Mouse (Mus musculus) myocyte (in vitro differentiated cells): ENCODE results near the gene Myh7. TPM values are rescaled to one million over a fixed set of nuclear protein-coding genes. Genes with fewer than 3 reads are reported as not detected.
A peak's percentile ranks its signal among the peaks of the same experiment; 100 is the strongest.

ENCODE experiments used
- H3K27me3 ChIP-seq: one replicate; pipeline ENCODE4 v1.6.1; 2011; ENCODE audit not compliant: control insufficient read depth, insufficient read depth, insufficient read length
- H3K36me3 ChIP-seq: one replicate; pipeline ENCODE4 v1.6.1; 2011; ENCODE audit not compliant: control insufficient read depth, insufficient read depth
- H3K4me2 ChIP-seq: one replicate; pipeline ENCODE4 v1.6.1; 2011; ENCODE audit warnings: low read depth, control low read depth
- H3K4me3 ChIP-seq: one replicate; pipeline ENCODE4 v1.5.1; 2011; ENCODE audit warnings: mild to moderate bottlenecking, control low read depth, moderate library complexity
- H3K79me2 ChIP-seq: one replicate; pipeline ENCODE4 v1.6.1; 2011; ENCODE audit not compliant: control insufficient read depth, insufficient read depth
- H3ac ChIP-seq: one replicate; pipeline ENCODE4 v1.6.1; 2011; ENCODE audit not compliant: control insufficient read depth, insufficient read length
- CEBPB ChIP-seq: IDR thresholded peaks from 2 replicates; pipeline ENCODE4 v1.6.1; 2011; ENCODE audit warnings: mild to moderate bottlenecking, moderate library complexity; ENCODE audit not compliant: poor library complexity, insufficient read depth, severe bottlenecking
- E2F4 ChIP-seq: IDR thresholded peaks from one replicate; pipeline ENCODE4 v1.6.1; 2011; ENCODE audit warnings: mild to moderate bottlenecking, control low read depth, moderate library complexity; ENCODE audit not compliant: insufficient read depth
- MAX ChIP-seq: IDR thresholded peaks from one replicate; pipeline ENCODE4 v1.6.1; 2011; ENCODE audit warnings: low read depth, mild to moderate bottlenecking, control low read depth
- MYOD1 ChIP-seq, 3 experiments: IDR thresholded peaks; one replicate each; pipeline ENCODE4 v1.6.1; 2011; ENCODE audit warnings: control low read depth in 2 of 3, low read depth in 2 of 3, mild to moderate bottlenecking in 2 of 3, moderate library complexity in 1 of 3; ENCODE audit not compliant: insufficient read length in 2 of 3, control insufficient read depth in 1 of 3
- MYOG ChIP-seq, 3 experiments: IDR thresholded peaks; one replicate each; pipeline ENCODE4 v1.6.1; 2011; ENCODE audit warnings: control low read depth in 2 of 3, low read depth in 2 of 3, mild to moderate bottlenecking in 2 of 3; ENCODE audit not compliant: insufficient read length in 2 of 3, control insufficient read depth in 1 of 3, insufficient read depth in 1 of 3
- POLR2A ChIP-seq: IDR thresholded peaks from one replicate; pipeline ENCODE4 v1.6.1; 2011; ENCODE audit warnings: low read depth, mild to moderate bottlenecking, control low read depth, moderate library complexity; ENCODE audit not compliant: insufficient read length
- POLR2AphosphoS2 ChIP-seq: IDR thresholded peaks from one replicate; pipeline ENCODE4 v1.6.1; 2011; ENCODE audit warnings: low read depth, control low read depth; ENCODE audit not compliant: insufficient read length
- REST ChIP-seq: IDR thresholded peaks from one replicate; pipeline ENCODE4 v1.6.1; 2011; ENCODE audit warnings: mild to moderate bottlenecking, control low read depth, moderate library complexity; ENCODE audit not compliant: insufficient read depth, insufficient read length
- SRF ChIP-seq: IDR thresholded peaks from one replicate; pipeline ENCODE4 v1.6.1; 2011; ENCODE audit warnings: low read depth; ENCODE audit not compliant: control insufficient read depth, insufficient read length
- TCF12 ChIP-seq: IDR thresholded peaks from one replicate; pipeline ENCODE4 v1.6.1; 2011; ENCODE audit warnings: mild to moderate bottlenecking, control low read depth; ENCODE audit not compliant: poor library complexity, insufficient read depth, severe bottlenecking
- TCF3 ChIP-seq: IDR thresholded peaks from one replicate; pipeline ENCODE4 v1.6.1; 2011; ENCODE audit warnings: low read depth, control low read depth; ENCODE audit not compliant: insufficient read length
- USF1 ChIP-seq: IDR thresholded peaks from one replicate; pipeline ENCODE4 v1.6.1; 2011; ENCODE audit warnings: low read depth, mild to moderate bottlenecking, control low read depth, moderate library complexity
- polyA plus RNA-seq: library from polyadenylated mRNA; unstranded; fragments of >200 nt; fragmentation: generic; extraction: Trizol; gene quantifications from one replicate; pipeline ENCODE4 v1.2.1, GENCODE M21; 2012; ENCODE audit warnings: missing spikeins

The Myh7 gene
- polyA plus RNA-seq, 1 experiment: 56.5 TPM

DNA sequence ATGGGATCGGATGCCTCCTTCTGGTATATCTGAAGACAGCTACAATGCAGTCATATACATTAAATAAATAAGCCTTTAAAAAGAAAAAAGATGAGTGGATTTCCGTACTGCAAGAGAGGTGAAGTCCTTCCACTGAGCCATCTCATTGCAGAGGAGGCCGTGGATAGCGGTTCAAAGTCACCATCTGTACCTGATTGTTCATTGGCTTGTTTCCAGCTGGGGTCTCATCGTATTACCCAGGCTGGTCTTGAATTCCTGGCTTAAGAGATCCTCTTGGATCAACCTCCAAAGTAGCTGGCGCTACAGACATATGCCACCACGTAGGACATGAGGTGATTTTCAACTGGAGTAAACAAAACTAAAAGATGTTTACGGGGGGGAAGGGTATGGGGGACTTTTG, 11.5 kb upstream of the Myh7 start:
- Histone ChIP-seq H3K27me3 (no peaks in the 10 kb centered on the region), H3K36me3 (no peaks in the 10 kb centered on the region), H3K4me3 (no peak overlapping the region), H3ac (no peak overlapping the region), H3K4me2 (no peak overlapping the region), H3K79me2 (no peaks in the 10 kb centered on the region)
- TF ChIP-seq POLR2AphosphoS2: no peak
- TF ChIP-seq POLR2A: no peak
- no peak for TF ChIP-seq CEBPB
- TF ChIP-seq TCF3: no peak
- TF ChIP-seq MYOG (IDR thresholded peaks at IDR 0.05; ENCODE audit: control insufficient read depth in 1 of 3, insufficient read depth in 1 of 3, insufficient read length in 2 of 3, low read depth in 2 of 3): no peak
- TF ChIP-seq MAX: no peak
- TF ChIP-seq REST: no peak
- no peak for TF ChIP-seq TCF12
- no peak for TF ChIP-seq USF1
- TF ChIP-seq SRF: no peak

DNA sequence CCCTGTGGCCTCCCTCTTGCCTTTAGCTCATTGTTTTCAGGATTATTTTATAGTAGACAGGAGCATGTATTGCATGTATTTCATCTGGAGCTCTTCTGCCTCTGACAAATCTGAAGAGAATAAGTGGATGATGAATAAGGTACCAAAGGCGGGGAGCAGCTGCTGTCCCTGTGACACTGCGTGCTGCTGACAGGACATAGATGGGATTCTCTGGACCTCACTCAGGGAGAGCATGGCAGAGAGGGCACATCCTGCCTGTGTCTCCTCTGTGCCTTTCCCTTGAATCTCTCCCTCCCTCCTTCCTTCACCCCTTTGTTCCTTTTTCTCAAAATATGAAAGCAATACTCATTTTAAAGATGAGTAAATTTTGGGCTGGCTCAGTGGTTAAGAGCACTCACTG, 11.1 kb upstream of the Myh7 start:
- TF ChIP-seq TCF12 (peak; percentile 32), SRF (no peak), TCF3 (no peak), E2F4 (no peak), MYOD1 (IDR thresholded peaks at IDR 0.05; ENCODE audit: control insufficient read depth in 1 of 3, insufficient read length in 2 of 3, low read depth in 2 of 3) (peak; percentile 40 to 84 (median 45)), MAX (no peak), POLR2AphosphoS2 (peak; percentile 29), USF1 (no peak), MYOG (IDR thresholded peaks at IDR 0.05; ENCODE audit: control insufficient read depth in 1 of 3, insufficient read depth in 1 of 3, insufficient read length in 2 of 3, low read depth in 2 of 3) (peak in 2 of 3 experiments; percentile 80 to 91), POLR2A (peak; percentile 51)
- no peaks in the 10 kb centered on the region for H3K79me2 ChIP-seq
- no peaks in the 10 kb centered on the region for H3K27me3 ChIP-seq
- H3K4me3 ChIP-seq: no peak overlapping the region
- H3K36me3 ChIP-seq: no peaks in the 10 kb centered on the region
- no peak overlapping the region for H3ac ChIP-seq
- no peak overlapping the region for H3K4me2 ChIP-seq

DNA sequence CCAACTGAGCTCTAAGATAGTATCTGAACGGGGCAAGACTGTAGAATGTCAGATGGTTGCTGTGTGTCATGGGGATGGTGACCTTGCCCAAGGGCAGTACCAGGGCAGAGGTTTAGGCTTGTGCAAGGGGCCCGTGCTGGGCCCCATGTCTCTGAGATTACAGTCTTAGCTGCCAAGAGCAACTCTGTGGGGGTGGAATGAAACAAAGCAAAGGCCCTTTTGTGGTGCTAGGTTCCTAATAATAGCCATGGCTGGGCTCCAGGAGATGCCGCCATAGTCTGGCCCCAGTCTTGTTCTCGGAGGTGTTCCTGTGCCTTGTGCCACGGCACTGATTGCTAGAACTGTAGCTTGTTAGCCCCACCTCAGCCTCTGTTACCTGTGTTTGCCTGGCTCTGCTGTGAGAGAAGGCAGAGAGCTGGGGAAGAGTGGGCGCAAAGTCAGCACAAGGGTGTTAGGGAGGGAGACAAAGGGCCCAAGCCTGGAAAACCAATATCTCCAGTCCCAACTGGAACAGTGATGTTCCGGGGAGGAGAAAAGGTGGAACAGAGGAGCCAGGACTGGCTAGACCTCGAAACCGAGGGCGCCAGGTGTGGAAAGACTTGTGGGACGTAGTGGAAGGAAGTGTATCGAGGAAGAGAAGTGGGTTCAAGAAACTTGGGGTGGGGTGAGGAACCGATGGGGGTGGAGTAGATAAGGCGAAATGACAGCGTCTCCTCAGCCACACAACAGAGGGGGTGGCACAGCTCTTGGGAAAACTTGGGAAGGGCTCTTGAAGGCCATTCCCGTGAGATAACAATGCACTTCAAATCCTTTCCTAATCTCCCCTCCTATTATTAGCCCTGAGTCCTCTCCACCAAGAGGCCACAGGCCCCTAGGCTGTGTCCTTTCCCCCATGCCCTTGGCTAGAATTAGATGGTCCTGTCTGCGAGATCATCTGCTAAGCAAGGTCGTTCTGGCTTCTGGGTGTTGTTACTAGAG, 9.7 kb upstream of the Myh7 start:
- H3K4me3 ChIP-seq: no peak overlapping the region
- no peak overlapping the region for H3ac ChIP-seq
- no peaks in the 10 kb centered on the region for H3K36me3 ChIP-seq
- TF ChIP-seq POLR2A: no peak
- no peak for TF ChIP-seq MYOG (IDR thresholded peaks at IDR 0.05; ENCODE audit: control insufficient read depth in 1 of 3, insufficient read depth in 1 of 3, insufficient read length in 2 of 3, low read depth in 2 of 3)
- no peak for TF ChIP-seq USF1
- TF ChIP-seq MAX: no peak
- no peak for TF ChIP-seq TCF12
- no peak for TF ChIP-seq REST
- H3K27me3 ChIP-seq: no peaks in the 10 kb centered on the region
- no peaks in the 10 kb centered on the region for H3K79me2 ChIP-seq
- H3K4me2 ChIP-seq: peak overlapping the region; percentile 30

DNA sequence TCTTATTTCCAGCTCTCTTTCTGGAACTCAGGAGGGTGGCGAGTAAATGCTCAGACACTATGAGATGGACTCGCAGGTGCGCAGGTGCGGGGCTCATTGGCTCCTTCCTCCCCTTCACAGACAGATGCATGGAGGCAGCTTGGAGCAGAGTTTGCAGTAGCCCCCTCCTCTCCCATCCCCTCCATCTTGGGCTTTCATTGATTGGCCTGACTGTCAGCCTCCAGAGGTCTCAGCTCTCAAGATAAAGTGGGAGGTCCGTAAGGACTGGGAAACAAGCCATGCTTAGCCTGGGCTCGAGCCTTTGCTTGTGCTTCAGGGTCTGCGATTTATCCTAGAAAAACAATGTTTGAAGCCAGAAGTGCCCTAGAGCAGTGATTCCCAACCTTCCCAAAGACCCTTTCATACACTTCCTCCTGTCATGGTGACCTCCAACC, 8.3 kb upstream of the Myh7 start:
- Histone ChIP-seq H3K79me2 (no peaks in the 10 kb centered on the region), H3ac (no peak overlapping the region), H3K27me3 (no peaks in the 10 kb centered on the region), H3K4me2 (peak overlapping the region; percentile 13), H3K36me3 (no peaks in the 10 kb centered on the region), H3K4me3 (no peak overlapping the region)
- TF ChIP-seq POLR2AphosphoS2 (no peak), CEBPB (no peak), MYOG (IDR thresholded peaks at IDR 0.05; ENCODE audit: control insufficient read depth in 1 of 3, insufficient read depth in 1 of 3, insufficient read length in 2 of 3, low read depth in 2 of 3) (no peak), REST (no peak), TCF3 (no peak), MAX (no peak), USF1 (no peak), TCF12 (no peak)

DNA sequence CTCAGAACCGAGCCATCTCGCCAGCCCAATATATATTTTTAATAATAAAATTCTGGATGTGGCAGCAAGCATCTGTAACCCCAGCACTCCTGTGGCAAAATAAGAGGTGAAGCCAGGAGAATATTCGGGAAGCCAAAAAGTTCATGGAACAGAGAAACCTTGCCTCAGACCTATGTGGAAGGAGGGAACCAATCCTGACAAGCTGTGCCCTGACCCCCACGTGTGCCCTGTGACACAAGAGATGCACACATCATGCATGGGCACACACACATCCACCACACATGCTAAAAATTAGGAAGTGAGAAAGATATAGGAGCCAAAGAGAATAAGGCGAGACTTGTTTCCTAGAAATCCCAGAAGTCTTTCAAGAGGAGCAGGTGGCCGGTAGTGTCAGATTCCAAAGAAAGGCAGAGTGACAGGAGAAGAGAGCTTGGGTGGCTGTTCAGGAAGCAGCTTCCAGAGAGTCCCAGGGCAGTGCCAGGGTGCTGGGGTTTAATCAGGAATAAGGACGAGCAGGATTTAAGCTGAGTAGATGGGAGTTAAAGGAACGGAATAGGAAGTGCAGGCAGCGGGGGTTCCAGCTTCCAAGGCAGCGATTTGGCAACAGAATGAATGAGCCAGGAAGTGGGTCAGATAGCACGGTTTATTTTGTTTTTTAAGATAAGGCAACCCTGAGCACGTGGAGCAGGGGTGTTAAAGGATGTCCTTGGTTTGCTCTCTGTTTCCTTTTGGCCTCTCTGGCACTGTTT, 7.7 kb upstream of the Myh7 start:
- Histone ChIP-seq H3K4me2 (peak overlapping the region; percentile 13), H3K27me3 (no peaks in the 10 kb centered on the region), H3K36me3 (no peaks in the 10 kb centered on the region), H3K4me3 (no peak overlapping the region), H3K79me2 (no peaks in the 10 kb centered on the region), H3ac (no peak overlapping the region)
- peak in 1 of 3 experiments; percentile 74 for TF ChIP-seq MYOG (IDR thresholded peaks at IDR 0.05; ENCODE audit: control insufficient read depth in 1 of 3, insufficient read depth in 1 of 3, insufficient read length in 2 of 3, low read depth in 2 of 3)
- TF ChIP-seq TCF12: peak; percentile 41
- TF ChIP-seq MYOD1 (IDR thresholded peaks at IDR 0.05; ENCODE audit: control insufficient read depth in 1 of 3, insufficient read length in 2 of 3, low read depth in 2 of 3): peak; percentile 32 to 48 (median 45)
- TF ChIP-seq CEBPB: no peak
- TF ChIP-seq MAX: no peak
